ENCODE assay signal across 26 mouse cellular contexts in the genomic region with DNA sequence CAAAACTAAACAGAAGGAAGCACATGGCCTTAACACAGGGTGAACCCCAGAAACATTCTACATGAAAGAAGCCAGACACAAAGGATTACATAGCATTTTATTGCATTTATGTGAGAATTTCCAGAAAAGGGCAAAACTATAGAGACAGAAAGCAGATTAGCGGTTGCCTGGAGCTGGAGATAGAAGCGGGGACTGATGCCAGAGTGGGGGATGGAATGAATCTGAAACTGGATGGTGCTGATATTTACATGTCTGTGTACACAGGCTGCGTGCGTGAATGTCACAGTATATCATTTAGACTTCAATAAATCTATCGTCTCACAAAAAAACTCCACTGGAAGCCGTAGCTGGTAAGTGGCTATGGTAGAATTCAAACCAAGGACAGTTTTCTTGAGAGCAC.
A peak's percentile ranks its signal among the peaks of the same experiment; 100 is the strongest.
DNase-seq lines count a peak whose midpoint lies in the region; ATAC-seq and TF ChIP-seq lines count a peak whose summit lies in the region.
"Had no signal": no experiment of that assay in that cellular context is flagged by ENCODE, and none has a peak within 500 bp of the region (broad histone marks: within the 10 kb centered on the region; RNA-seq: fewer than 3 reads in every experiment).

No protein-coding gene starts in this region.

- no peak for TF ChIP-seq POLR2A in brain, embryonic 14.5 days (IDR thresholded peaks at IDR 0.05; ENCODE audit: borderline replicate concordance, extremely low read depth, insufficient read depth, insufficient read length, poor library complexity, severe bottlenecking)

- peak; percentile 67; the same call in 1 of the 2 replicates for ATAC-seq in forebrain, postnatal 0 days
- ATAC-seq in forebrain, embryonic 15.5 days (replicated peaks): no peak
- ATAC-seq: hindbrain, embryonic 16.5 days had no signal

- no peak overlapping the region for H3K4me3 ChIP-seq in forebrain, postnatal 0 days (ENCODE audit: low read depth, low read length)
- H3K4me3 ChIP-seq in forebrain, embryonic 15.5 days: no peak overlapping the region
- H3K4me3 ChIP-seq: embryonic facial prominence, embryonic 12.5 days; embryonic facial prominence, embryonic 15.5 days; heart, embryonic 12.5 days; heart, embryonic 15.5 days; hindbrain, embryonic 10.5 days; hindbrain, embryonic 13.5 days had no signal

- no peaks in the 10 kb centered on the region for H3K36me3 ChIP-seq in forebrain, postnatal 0 days (ENCODE audit: insufficient read depth)
- H3K36me3 ChIP-seq in forebrain, embryonic 15.5 days: no peaks in the 10 kb centered on the region
- H3K36me3 ChIP-seq: embryonic facial prominence, embryonic 12.5 days; embryonic facial prominence, embryonic 15.5 days; G1E; heart, embryonic 12.5 days; heart, embryonic 15.5 days; hindbrain, embryonic 10.5 days; hindbrain, embryonic 13.5 days had no signal

- DNase-seq in forebrain, postnatal 0 days: no peak
- peak; percentile 47 for DNase-seq in right cerebral cortex, postnatal 10 days (ENCODE audit: low spot score in 2 of 2)
- DNase-seq in right cerebral cortex, postnatal 14 days: no peak
- DNase-seq in brain, embryonic 14.5 days (ENCODE audit: low read depth): peak; percentile 50
- DNase-seq in kidney, adult 8-10 months: no peak
- DNase-seq: adrenal gland, postnatal 10 days; adrenal gland, postnatal 36 days; B cell, adult 2 months; cerebellum, adult 11 months; cerebellum, adult 2 months; cerebellum, adult 9-11 months; cerebellum, postnatal 25 days; gastrocnemius, postnatal 25 days; heart, adult 18-20 months; heart, postnatal 10 days; heart, postnatal 36 days had no signal

- no peak for TF ChIP-seq CTCF in forebrain, postnatal 0 days (IDR thresholded peaks at IDR 0.05; ENCODE audit: low read depth)
- no peak for TF ChIP-seq CTCF in brain, embryonic 14.5 days (IDR thresholded peaks at IDR 0.05; ENCODE audit: borderline replicate concordance, extremely low read depth, insufficient read depth, insufficient read length)

- no peaks in the 10 kb centered on the region for H3K27me3 ChIP-seq in forebrain, postnatal 0 days (ENCODE audit: insufficient read depth, low read length)
- no peaks in the 10 kb centered on the region for H3K27me3 ChIP-seq in forebrain, embryonic 15.5 days
- H3K27me3 ChIP-seq: embryonic facial prominence, embryonic 12.5 days; embryonic facial prominence, embryonic 15.5 days; heart, embryonic 12.5 days; heart, embryonic 15.5 days; hindbrain, embryonic 13.5 days; Patski had no signal

- 61% methylated on average over 6 of the region's 6 CpGs for WGBS in forebrain, postnatal 0 days
- WGBS in forebrain, embryonic 15.5 days: 81% methylated on average over 6 of the region's 6 CpGs

- no peak overlapping the region for H3K9ac ChIP-seq in forebrain, postnatal 0 days
- H3K9ac ChIP-seq in forebrain, embryonic 15.5 days (replicated peaks): no peak overlapping the region
- H3K9ac ChIP-seq: embryonic facial prominence, embryonic 12.5 days; embryonic facial prominence, embryonic 15.5 days; heart, embryonic 12.5 days; heart, embryonic 15.5 days; hindbrain, embryonic 13.5 days had no signal

- no peaks in the 10 kb centered on the region for H3K4me1 ChIP-seq in forebrain, postnatal 0 days (ENCODE audit: insufficient read depth)
- peaks cover 12% of the 10 kb centered on the region for H3K4me1 ChIP-seq in forebrain, embryonic 15.5 days
- H3K4me1 ChIP-seq: embryonic facial prominence, embryonic 12.5 days; embryonic facial prominence, embryonic 15.5 days; heart, embryonic 12.5 days; heart, embryonic 15.5 days had no signal

- no peak overlapping the region for H3K4me2 ChIP-seq in forebrain, postnatal 0 days (ENCODE audit: low read depth)
- H3K4me2 ChIP-seq in forebrain, embryonic 15.5 days (replicated peaks): no peak overlapping the region
- H3K4me2 ChIP-seq: embryonic facial prominence, embryonic 12.5 days; embryonic facial prominence, embryonic 15.5 days; heart, embryonic 12.5 days; heart, embryonic 15.5 days; hindbrain, embryonic 13.5 days had no signal

- no peak overlapping the region for H3K27ac ChIP-seq in forebrain, postnatal 0 days (ENCODE audit: low read depth, low read length)
- H3K27ac ChIP-seq in forebrain, embryonic 15.5 days (replicated peaks): no peak overlapping the region
- H3K27ac ChIP-seq: embryonic facial prominence, embryonic 12.5 days; embryonic facial prominence, embryonic 15.5 days; heart, embryonic 15.5 days; hindbrain, embryonic 10.5 days; hindbrain, embryonic 13.5 days had no signal

- H3K9me3 ChIP-seq in forebrain, postnatal 0 days (ENCODE audit: low read length): no peaks in the 10 kb centered on the region
- no peaks in the 10 kb centered on the region for H3K9me3 ChIP-seq in forebrain, embryonic 15.5 days
- H3K9me3 ChIP-seq: embryonic facial prominence, embryonic 12.5 days; embryonic facial prominence, embryonic 15.5 days; heart, embryonic 12.5 days; heart, embryonic 15.5 days; hindbrain, embryonic 10.5 days; hindbrain, embryonic 13.5 days had no signal

Comparison
In these comparisons a context has a peak if more than half of its experiments do, and no peak if none do; other contexts are left out.
1. DNase-seq: peak in right cerebral cortex, postnatal 10 days (2 of 2) and brain, embryonic 14.5 days (single experiment); none in forebrain, postnatal 0 days (single experiment), right cerebral cortex, postnatal 14 days (single experiment) and kidney, adult 8-10 months (0 of 2).